Mouse (Mus musculus) MEL (cell line): ENCODE data around the gene Sik3. TPM values are rescaled to one million over a fixed set of nuclear protein-coding genes. Genes with fewer than 3 reads are reported as not detected.

ENCODE experiments used
- DNase-seq: peaks from one replicate; pipeline ENCODE4 v3.0.0; 2011; ENCODE audit warnings: low read depth, low spot score
- H3K27ac ChIP-seq: 2 replicates; pipeline ENCODE4 v1.5.1; 2012; ENCODE audit warnings: low read depth, mild to moderate bottlenecking, control low read depth, low read length, moderate library complexity; ENCODE audit not compliant: control insufficient read depth
- H3K27me3 ChIP-seq, 2 experiments: fragments of 150-350 bp in 1 of 2; sonication (generic) in 1 of 2; 2 replicates each; pipeline ENCODE4 v1.6.1; 2012; ENCODE audit warnings: low read length in 2 of 2, mild to moderate bottlenecking in 2 of 2, improper control_type of control experiment in 1 of 2, moderate library complexity in 1 of 2; ENCODE audit not compliant: insufficient read depth in 2 of 2, control insufficient read depth in 1 of 2
- H3K36me3 ChIP-seq, 2 experiments: 2 replicates each; pipeline ENCODE4 v1.6.1; 2012 to 2014; ENCODE audit warnings: low read length in 2 of 2, improper control_type of control experiment in 1 of 2, inconsistent platforms in 1 of 2, mild to moderate bottlenecking in 1 of 2; ENCODE audit not compliant: insufficient read depth in 2 of 2, control insufficient read depth in 1 of 2
- H3K4me1 ChIP-seq, 2 experiments: fragments of 150-350 bp in 1 of 2; sonication (generic) in 1 of 2; 2 replicates each; pipeline ENCODE4 v1.6.1; 2012; ENCODE audit warnings: low read length in 2 of 2, improper control_type of control experiment in 1 of 2, mild to moderate bottlenecking in 1 of 2; ENCODE audit not compliant: insufficient read depth in 2 of 2, control insufficient read depth in 1 of 2
- H3K4me3 ChIP-seq, 2 experiments: fragments of 150-350 bp in 1 of 2; sonication (generic) in 1 of 2; 2 replicates each; pipeline ENCODE4 v1.5.1; 2012; ENCODE audit warnings: low read depth in 2 of 2, low read length in 2 of 2, mild to moderate bottlenecking in 2 of 2, moderate library complexity in 2 of 2, control low read depth in 1 of 2, improper control_type of control experiment in 1 of 2; ENCODE audit not compliant: control insufficient read depth in 1 of 2, insufficient read depth in 1 of 2
- H3K79me2 ChIP-seq: 2 replicates; pipeline ENCODE4 v1.6.1; 2012; ENCODE audit warnings: mild to moderate bottlenecking, low read length, moderate library complexity; ENCODE audit not compliant: control insufficient read depth, poor library complexity, insufficient read depth
- H3K9ac ChIP-seq: 2 replicates; pipeline ENCODE4 v1.6.1; 2012; ENCODE audit warnings: low read depth, mild to moderate bottlenecking, control low read depth, low read length, moderate library complexity; ENCODE audit not compliant: control insufficient read depth, poor library complexity, severe bottlenecking
- H3K9me3 ChIP-seq: fragments of 150-350 bp; sonication (generic); replicated peaks from 2 replicates; pipeline ENCODE4 v1.6.1; 2012; ENCODE audit warnings: mild to moderate bottlenecking, low read length, improper control_type of control experiment, moderate library complexity; ENCODE audit not compliant: insufficient read depth
- CHD1 ChIP-seq: IDR thresholded peaks from 2 replicates; pipeline ENCODE4 v1.6.1; 2012; ENCODE audit warnings: low read depth, mild to moderate bottlenecking, inconsistent platforms, low read length, improper control_type of control experiment
- E2F4 ChIP-seq: IDR thresholded peaks from 2 replicates; pipeline ENCODE4 v1.6.1; 2011; ENCODE audit warnings: low read depth, low read length, improper control_type of control experiment, borderline replicate concordance
- ELF1 ChIP-seq: IDR thresholded peaks from 2 replicates; pipeline ENCODE4 v1.6.1; 2014; ENCODE audit warnings: low read depth, mild to moderate bottlenecking, inconsistent platforms, low read length, improper control_type of control experiment, moderate library complexity
- EP300 ChIP-seq, 2 experiments: IDR thresholded peaks; 2 replicates each; pipeline ENCODE4 v1.6.1; 2011; ENCODE audit warnings: improper control_type of control experiment in 2 of 2, low read length in 2 of 2, low read depth in 1 of 2, mild to moderate bottlenecking in 1 of 2
- GABPA ChIP-seq: IDR thresholded peaks from 2 replicates; pipeline ENCODE4 v1.6.1; 2012; ENCODE audit warnings: low read depth, mild to moderate bottlenecking, inconsistent platforms, low read length, improper control_type of control experiment, moderate library complexity
- HCFC1 ChIP-seq: IDR thresholded peaks from 2 replicates; pipeline ENCODE4 v1.6.1; 2012; ENCODE audit warnings: low read depth, mild to moderate bottlenecking, inconsistent platforms, low read length, improper control_type of control experiment, moderate library complexity
- JUND ChIP-seq: IDR thresholded peaks from 2 replicates; pipeline ENCODE4 v1.6.1; 2011; ENCODE audit warnings: low read depth, mild to moderate bottlenecking, improper control_type of control experiment, low read length
- MAFK ChIP-seq: IDR thresholded peaks from 2 replicates; pipeline ENCODE4 v1.6.1; 2011; ENCODE audit warnings: low read depth, mild to moderate bottlenecking, low read length, improper control_type of control experiment, borderline replicate concordance
- MAX ChIP-seq: IDR thresholded peaks from 2 replicates; pipeline ENCODE4 v1.6.1; 2011; ENCODE audit warnings: low read length, improper control_type of control experiment
- MAZ ChIP-seq: IDR thresholded peaks from 2 replicates; pipeline ENCODE4 v1.6.1; 2012; ENCODE audit warnings: low read depth, mild to moderate bottlenecking, inconsistent platforms, low read length, improper control_type of control experiment
- MYC ChIP-seq: IDR thresholded peaks from 2 replicates; pipeline ENCODE4 v1.6.1; 2011; ENCODE audit warnings: low read depth, mild to moderate bottlenecking, low read length, improper control_type of control experiment, moderate library complexity
- RCOR1 ChIP-seq: IDR thresholded peaks from 2 replicates; pipeline ENCODE4 v1.6.1; 2012; ENCODE audit warnings: low read depth, mild to moderate bottlenecking, inconsistent platforms, low read length, improper control_type of control experiment
- TAL1 ChIP-seq: IDR thresholded peaks from 2 replicates; pipeline ENCODE4 v1.6.1; 2012; ENCODE audit warnings: mild to moderate bottlenecking, inconsistent platforms, low read length, moderate library complexity, mixed read lengths
- UBTF ChIP-seq: IDR thresholded peaks from 2 replicates; pipeline ENCODE4 v1.6.1; 2012; ENCODE audit warnings: low read depth, mild to moderate bottlenecking, inconsistent platforms, low read length, improper control_type of control experiment, moderate library complexity, borderline replicate concordance; ENCODE audit not compliant: insufficient read depth
- USF1 ChIP-seq: IDR thresholded peaks from 2 replicates; pipeline ENCODE4 v1.6.1; 2014; ENCODE audit warnings: low read depth, mild to moderate bottlenecking, inconsistent platforms, low read length, improper control_type of control experiment, moderate library complexity
- ZKSCAN1 ChIP-seq: IDR thresholded peaks from 2 replicates; pipeline ENCODE4 v1.6.1; 2012; ENCODE audit warnings: low read depth, mild to moderate bottlenecking, inconsistent platforms, low read length, improper control_type of control experiment, moderate library complexity
- ZNF384 ChIP-seq: IDR thresholded peaks from 2 replicates; pipeline ENCODE4 v1.6.1; 2012; ENCODE audit warnings: low read depth, mild to moderate bottlenecking, inconsistent platforms, low read length, improper control_type of control experiment
- polyA plus RNA-seq, 2 experiments: library from polyadenylated mRNA; stranded (reverse) in 1 of 2; unstranded in 1 of 2; fragments of >175 nt in 1 of 2; fragments of >200 nt in 1 of 2; gene quantifications; 2 replicates each; pipeline versions ENCODE4 v1.2.1 to v1.2.4; 2012; ENCODE audit warnings: low replicate concordance in 2 of 2, low read depth in 1 of 2; ENCODE audit not compliant: insufficient read length in 2 of 2, insufficient read depth in 1 of 2, missing spikeins in 1 of 2
- total RNA-seq: library from RNA; depleted of rRNA; stranded (reverse); fragments of 300-350 nt; gene quantifications from 2 replicates; pipeline ENCODE4 v1.2.3, GENCODE M21; 2012

Sik3 gene
- total and polyA plus RNA-seq, 3 experiments: 78.7 to 111 TPM; not detected in 1

DNA sequence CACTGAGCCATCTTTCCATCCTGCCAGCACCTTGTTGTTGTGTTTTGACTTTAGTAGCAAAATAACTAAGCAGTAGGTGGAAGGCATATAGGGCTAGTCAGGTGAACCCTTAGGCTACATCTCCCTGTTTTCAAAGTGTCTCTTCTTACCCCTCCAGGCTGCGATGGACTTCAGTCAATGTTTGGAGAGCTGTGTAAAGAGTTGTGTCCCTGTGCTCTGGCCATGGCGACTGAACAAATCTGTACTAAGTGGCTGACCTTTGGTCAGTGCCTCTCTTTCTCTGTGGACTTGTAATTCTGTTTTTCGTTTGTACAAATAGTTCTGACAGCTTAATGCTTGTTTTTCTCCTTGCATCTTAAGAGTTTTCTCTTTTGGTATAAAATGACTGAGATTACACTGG is 74.2 kb downstream of the Sik3 start:
- DNase-seq: no peak
- Histone ChIP-seq H3K9ac (no peak overlapping the region), H3K27ac (no peak overlapping the region), H3K36me3 (peaks cover 6% of the 10 kb centered on the region in 2 experiments), H3K79me2 (peaks cover 41% of the 10 kb centered on the region), H3K27me3 (no peaks in the 10 kb centered on the region), H3K4me1 (peaks cover 3 to 7% of the 10 kb centered on the region in 2 experiments)
- TF ChIP-seq ELF1 (no peak), USF1 (no peak), MYC (no peak), HCFC1 (no peak), JUND (no peak), E2F4 (no peak), EP300 (IDR thresholded peaks at IDR 0.05; ENCODE audit: low read depth in 1 of 2, low read length in 2 of 2) (no peak), MAZ (no peak), ZKSCAN1 (no peak), CHD1 (no peak), UBTF (no peak), TAL1 (no peak)
- TF ChIP-seq, all 39 proteins: peak for 0
- Histone ChIP-seq H3K4me3 (no peak overlapping the region), H3K9me3 (no peaks in the 10 kb centered on the region)

DNA sequence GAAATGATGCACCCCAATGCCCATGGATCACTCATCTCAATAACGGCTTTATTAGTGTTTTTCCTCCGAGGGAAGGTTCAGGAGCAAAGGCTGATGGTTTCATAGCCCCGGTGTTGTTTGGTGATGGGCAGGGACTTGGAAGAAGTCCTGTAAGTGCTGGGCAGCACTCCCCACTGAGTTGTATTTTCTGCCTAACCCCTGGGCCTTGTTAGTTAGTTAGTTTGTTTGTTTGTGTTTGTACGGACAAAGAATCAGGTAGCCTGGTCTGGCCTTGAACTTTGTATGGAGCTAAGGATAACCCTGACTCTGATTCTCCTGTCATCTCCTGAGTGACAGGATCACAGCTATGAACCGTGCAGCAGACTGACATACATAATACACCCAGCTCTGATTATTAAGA is 74.8 kb downstream of the Sik3 start:
- Histone ChIP-seq H3K9ac (no peak overlapping the region), H3K27me3 (no peaks in the 10 kb centered on the region), H3K9me3 (no peaks in the 10 kb centered on the region), H3K79me2 (peaks cover 45% of the 10 kb centered on the region), H3K36me3 (peaks cover 6% of the 10 kb centered on the region in 2 experiments), H3K4me1 (peaks cover 3 to 7% of the 10 kb centered on the region in 2 experiments), H3K27ac (no peak overlapping the region), H3K4me3 (no peak overlapping the region)
- no peak for DNase-seq
- no peak for TF ChIP-seq GABPA

DNA sequence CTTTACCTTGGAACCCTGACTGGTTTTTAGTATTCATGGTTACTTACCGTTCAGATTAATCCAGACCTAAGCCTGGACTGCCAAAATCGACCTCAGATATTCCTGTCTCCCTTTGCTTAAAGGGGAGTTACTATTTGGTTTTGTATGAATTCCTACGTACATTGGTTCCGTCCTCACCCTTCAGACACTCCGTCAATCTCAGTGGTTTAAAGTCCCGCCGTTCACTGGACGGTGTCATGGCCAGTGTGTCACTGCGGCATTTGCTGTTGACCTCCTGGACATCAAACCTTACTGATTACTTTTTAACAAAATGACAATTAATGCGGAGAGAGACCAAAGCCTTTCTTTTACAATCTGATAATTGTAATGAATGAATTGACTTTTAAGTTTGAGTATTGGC is 76.1 kb downstream of the Sik3 start:
- Histone ChIP-seq H3K27me3 (no peaks in the 10 kb centered on the region), H3K79me2 (peaks cover 49% of the 10 kb centered on the region), H3K9me3 (no peaks in the 10 kb centered on the region), H3K4me1 (peaks cover 3 to 7% of the 10 kb centered on the region in 2 experiments), H3K9ac (no peak overlapping the region), H3K36me3 (peaks cover 0 to 6% of the 10 kb centered on the region in 2 experiments), H3K27ac (no peak overlapping the region), H3K4me3 (no peak overlapping the region)
- no peak for DNase-seq
- TF ChIP-seq MAX: no peak
- TF ChIP-seq RCOR1: no peak
- TF ChIP-seq ZNF384: no peak
- no peak for TF ChIP-seq MAFK
